Mouse (Mus musculus) heart, postnatal 0 days (tissue): ENCODE measurements around the gene Il1r1.

Source experiments
- CTCF ChIP-seq: IDR thresholded peaks from 2 replicates; pipeline ENCODE4 v1.5.1; 2016; ENCODE audit warnings: antibody characterized with exemption, control low read depth, low read depth
- EP300 ChIP-seq: IDR thresholded peaks from 2 replicates; pipeline ENCODE4 v1.6.1; 2016; ENCODE audit warnings: antibody characterized with exemption, low read depth

DNA sequence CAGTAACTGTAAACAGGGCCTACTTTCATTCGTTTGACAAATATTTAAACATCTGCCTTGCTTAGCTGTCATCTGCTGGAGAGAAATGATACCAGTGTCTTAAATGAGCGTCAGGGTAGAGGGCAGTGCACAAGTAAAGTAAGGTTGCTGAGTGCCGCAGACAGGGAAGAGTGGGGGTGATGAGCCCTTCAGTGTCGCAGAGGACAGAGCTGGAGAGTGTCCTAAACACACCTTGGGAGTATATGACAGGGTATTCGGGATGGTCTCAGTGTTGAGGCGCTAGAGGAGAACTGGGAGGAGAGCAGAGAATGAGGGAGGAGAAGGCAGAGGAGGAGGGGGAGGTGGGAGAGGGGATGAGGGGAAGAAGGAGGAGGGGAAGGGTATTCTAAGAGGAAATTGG is 12.2 kb downstream of the Il1r1 start:
- TF ChIP-seq CTCF (no peak), EP300 (no peak)
